Mouse (Mus musculus) cerebellum, postnatal 14 days (tissue): ENCODE results near the gene Nmt1.

Experiments
- DNase-seq, 2 experiments: peaks; one replicate each; pipeline ENCODE4 v3.0.0; 2021; ENCODE audit warnings: mixed read lengths in 2 of 2

The Nmt1 gene

DNA sequence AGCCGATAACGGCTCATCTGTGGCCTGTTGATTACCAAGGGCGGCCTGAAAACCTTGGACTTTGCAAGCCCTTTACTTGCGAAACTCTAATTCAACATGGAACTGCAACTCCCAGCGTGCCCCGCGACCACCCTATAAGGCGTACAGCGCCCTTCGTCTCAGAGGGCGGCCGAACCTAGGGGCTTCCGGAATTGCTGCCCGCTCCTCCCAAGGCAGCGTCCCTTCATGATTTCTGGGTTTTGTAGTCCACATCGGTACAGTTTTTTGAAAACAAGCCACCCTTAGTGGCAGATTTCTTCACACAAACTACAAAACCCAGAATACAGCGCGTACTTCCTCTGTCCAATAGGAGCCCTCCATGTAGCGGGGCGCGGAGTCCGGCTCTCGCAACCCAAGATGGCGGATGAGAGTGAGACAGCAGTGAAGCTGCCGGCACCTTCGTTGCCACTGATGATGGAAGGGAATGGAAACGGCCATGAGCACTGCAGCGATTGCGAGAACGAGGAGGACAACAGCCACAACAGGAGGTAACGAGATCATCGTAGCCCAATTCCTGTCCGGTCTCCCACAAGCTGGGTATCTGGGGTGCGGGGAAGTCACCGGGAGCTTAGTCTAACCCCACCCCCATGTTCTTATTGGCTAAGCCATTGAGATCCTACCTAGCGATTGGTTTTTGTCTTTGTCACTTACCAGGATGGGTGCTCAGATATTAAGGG, at the start of gene Nmt1, which contains the start of gene Dcakd:
Gene Nmt1, plus strand, starts transcription at position 15 of the 716 bp plus-strand sequence.
Gene Dcakd, minus strand, starts transcription at position 158 of the 716 bp plus-strand sequence.
- DNase-seq, result peak; percentile 92 to 95

DNA sequence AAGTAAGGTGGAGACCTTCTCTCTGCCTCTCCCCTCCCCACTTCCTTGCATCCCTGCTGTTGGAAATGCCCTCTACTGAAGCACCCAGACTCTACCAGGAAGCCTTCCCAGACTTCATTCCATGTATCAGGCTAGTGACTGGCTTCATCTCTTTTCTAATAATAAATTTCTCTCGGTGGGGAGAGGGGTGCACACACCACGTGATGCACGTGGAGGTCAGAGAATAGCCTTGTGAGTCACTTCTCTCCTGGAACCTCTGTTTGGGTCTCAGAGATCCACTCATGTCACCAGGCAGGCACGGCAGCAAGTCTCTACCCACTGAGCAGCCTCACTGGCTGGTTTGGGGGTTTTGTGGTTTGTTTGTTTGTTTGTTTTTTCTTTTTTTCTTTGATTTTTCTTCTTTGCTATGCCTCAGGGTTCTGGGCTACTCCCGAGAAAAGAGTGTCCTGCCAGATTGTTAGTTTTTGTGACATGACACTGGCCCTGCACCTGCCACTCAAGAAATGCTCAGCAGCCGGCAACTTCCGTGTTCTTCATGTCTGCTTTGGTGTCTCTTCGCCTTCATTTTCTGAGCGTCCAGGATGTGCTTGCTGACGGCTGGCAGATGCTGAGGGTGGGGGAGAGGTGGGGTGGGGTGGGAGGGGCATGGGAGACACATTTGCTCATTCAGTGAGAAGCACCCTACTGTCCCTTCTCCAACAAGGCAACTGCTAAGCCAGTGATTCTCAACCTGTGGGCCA, 46.7 kb upstream of the Nmt1 start:
- DNase-seq, result no peak

DNA sequence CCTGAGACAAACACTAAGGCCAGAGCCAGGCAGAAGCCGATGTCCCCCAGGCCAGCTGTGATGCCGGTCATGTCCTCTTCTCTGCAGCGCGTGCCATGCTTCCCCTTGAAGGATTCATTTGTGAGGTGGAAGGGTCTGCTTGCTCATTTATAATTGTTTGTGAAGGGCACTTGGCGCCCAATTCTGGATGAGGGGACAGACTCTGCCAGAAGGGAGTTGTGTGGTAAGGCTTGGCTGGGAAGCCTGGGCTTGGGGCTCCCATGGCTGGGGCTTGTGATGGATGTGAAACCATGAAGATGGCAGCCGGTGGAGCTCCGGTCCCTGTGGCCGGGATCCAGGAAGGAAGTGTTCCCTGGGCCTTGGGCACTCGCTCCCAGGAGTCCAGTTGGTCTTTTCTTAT, 43.9 kb upstream of the Nmt1 start:
- DNase-seq, result peak in 1 of 2 experiments; percentile 52

DNA sequence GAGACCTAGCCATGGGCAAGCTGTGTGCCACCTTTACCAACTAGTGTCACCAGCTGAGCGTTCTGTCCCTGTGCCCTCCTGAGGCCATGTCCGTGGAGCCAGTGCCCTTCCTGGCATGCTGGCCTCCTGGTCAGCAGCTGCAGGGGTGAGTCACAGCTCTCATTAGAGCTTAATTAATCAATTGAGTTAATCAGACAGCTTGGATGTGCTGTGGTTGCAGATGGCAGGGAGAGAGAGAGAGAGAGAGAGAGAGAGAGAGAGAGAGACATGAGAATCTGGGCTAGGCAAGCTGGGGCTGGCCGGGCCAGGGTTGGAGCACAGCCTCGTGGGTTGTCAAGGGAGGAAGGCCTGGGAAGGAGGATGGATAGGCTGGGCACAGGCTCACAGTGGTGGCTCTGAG, 43.4 kb upstream of the Nmt1 start:
- no peak for DNase-seq

DNA sequence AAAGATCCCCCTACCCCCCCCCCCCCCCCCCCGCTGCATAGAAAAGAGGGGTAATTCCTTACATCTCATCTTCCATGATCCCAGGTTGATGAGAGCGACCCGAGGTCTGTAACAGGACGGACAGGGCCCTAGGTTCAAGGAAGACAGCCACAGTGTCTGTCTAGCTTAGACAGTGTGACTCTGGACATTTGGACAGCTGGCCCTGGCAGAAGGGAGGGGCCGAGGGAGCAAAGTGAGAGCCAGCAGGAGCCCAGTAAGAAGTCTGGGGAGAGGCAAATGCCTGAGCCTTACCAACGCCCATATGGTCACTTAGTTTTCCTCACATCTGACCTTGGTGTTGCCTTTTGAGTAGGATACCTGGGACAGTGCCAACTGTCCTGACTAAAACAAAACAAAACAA, 42.8 kb upstream of the Nmt1 start:
- DNase-seq, result no peak

DNA sequence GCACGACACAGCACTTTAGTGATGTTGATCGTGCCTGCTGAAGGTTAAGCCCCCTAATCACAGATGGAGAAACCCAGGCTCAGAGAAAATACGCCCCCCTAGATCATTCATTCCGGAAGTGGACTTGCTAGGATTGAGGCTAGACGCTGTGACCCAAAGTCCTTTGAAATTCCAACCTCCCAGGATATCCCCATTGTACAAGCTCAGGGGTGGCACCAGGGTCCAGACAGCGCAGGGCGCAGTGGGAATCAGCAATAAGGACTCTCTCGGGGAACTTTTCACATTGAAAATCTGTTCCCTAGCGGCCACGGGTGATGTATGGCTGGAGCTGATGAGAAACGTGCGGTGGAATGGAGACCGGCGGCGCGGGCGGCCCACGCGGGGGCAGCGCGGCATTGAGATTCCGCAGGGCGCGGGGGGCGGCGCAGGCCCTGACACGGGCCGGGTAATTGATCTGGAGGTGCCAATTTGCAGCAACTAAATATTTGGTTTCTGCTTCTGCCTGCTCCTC, 38.3 kb upstream of the Nmt1 start:
- DNase-seq, result peak in 1 of 2 experiments; percentile 45

DNA sequence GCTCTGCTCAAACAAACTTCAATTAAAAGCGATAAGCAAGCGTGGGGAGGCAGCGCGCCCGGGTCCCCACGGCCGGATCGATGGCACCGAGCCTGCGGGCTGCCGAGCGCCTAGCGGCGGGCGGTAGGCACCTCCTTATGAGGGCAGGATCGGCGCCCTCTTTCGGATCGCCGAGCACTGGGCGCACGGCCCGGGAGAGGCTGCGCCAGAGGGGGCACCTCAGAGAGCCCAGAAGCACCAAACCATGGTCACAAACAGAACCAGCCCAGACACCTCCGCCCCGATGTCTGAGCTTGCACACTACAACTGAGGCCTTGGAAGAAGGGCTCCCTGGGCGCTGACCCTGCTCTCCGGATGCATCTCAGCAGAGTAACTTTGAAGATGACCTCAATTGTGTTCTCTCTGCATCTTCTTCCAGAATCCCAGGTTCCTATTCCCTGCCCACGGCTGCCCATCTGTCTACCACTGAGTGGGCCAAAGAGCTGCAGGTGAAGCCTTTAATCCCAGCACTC, 37.8 kb upstream of the Nmt1 start:
- peak; percentile 52 to 69 for DNase-seq

DNA sequence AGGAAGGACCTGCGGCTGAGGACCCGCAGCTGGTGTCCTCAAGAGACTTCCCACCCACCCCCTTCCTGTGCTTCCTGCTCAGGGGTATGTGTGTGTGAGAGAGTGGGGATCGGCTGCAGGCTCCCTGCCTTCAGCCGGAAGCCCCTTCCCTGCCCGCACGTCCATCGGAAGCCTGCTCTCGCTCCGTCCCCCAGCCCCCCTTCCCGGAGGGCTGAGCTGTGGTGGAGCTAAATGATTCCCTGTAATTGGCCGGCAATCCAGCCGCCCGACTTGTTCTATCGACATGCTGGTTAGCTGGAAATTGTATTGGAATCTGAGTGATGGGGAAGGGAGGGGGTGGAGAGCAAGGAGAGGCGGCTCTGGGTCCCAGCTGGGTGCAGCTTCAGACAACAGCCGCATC, 36.3 kb upstream of the Nmt1 start:
- peak in 1 of 2 experiments; percentile 13 for DNase-seq

DNA sequence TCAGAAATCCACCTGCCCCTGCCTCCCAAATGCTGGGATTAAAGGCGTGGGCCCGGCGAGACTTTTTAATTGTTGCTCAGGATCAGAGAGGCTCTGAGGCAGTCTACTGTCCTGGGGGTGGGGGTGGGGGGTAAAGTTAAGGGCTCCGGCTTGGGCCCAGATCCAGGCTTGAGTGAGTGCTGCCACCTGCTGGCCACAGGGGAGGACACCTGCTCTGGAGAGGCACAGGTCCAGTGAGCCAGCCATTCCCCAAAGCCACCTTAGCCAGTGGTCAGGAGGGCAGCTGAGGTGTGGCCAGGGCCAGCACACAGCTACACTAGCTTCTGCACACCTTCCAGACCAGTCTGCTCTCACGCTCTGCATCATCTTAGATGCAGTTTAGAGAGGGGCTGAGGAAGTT, 35.0 kb upstream of the Nmt1 start:
- peak; percentile 87 to 92 for DNase-seq

DNA sequence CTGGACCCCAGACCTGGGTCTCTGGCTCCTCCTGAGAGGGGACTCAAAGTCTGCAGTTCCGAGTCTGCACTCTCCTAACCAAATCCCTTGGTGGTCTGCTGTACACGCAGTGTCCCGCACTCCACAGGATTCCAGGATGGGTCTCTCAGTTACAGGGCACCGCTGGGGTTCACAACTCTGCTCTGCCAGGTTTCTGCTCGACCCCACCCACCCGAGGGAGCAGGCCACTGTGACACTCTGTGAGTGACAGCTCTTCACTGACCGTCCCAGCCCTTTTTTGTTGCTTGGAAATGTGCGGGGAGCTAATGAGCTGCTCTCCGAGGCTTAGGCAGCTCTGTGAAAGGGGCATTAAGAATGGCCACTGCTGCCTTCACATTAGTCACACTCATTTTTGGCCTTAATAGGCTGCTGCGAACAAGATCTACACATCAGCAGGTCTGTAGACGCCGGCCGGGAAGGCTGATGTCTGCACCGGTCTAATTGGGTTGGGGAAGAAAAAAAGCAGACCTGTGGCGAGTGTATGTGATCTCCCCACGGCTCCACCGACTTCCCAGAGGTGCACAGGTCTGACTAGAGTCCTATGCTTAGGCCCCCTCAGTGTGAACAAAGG, 34.5 kb upstream of the Nmt1 start:
- DNase-seq, result peak in 1 of 2 experiments; percentile 14

DNA sequence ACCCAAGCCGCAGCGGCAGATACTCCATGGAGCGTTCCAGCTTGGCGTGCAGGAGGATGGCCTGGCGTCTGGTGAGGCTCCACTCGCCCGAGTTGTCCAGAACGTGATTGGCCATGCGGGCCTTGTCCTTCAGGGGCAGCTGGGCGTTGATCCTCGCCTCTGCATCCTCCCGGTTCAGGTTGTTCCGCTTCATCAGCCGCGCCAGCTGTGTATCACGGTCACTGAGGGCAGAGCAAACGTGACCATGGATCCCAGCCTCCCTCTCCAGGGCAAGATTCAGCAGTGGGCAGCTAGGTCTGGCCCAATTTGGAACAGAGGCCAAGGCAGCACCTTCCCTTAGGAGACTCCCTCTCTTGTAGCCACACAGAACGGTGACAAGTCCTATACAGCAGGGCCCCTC, 33.0 kb upstream of the Nmt1 start:
- peak in 1 of 2 experiments; percentile 13 for DNase-seq

DNA sequence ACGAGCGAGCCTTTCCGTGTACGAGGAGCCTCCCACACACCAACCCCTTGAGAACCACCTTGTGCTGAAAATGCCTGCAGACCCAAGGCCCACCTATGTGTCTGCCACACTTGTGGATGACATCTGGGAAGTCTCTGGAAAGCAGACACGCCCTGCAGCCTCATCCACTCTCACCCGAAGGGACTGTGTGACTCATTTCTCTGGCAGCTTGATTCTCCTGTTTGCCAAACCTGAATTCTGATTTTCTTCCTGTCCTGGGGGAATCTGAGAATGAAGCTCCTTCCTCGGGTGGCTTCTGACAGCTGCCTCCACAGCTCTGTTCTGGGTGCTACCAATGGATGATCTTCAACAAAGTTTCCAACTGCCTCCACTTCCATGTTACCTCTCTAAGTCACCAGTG, 31.6 kb upstream of the Nmt1 start:
- no peak for DNase-seq

DNA sequence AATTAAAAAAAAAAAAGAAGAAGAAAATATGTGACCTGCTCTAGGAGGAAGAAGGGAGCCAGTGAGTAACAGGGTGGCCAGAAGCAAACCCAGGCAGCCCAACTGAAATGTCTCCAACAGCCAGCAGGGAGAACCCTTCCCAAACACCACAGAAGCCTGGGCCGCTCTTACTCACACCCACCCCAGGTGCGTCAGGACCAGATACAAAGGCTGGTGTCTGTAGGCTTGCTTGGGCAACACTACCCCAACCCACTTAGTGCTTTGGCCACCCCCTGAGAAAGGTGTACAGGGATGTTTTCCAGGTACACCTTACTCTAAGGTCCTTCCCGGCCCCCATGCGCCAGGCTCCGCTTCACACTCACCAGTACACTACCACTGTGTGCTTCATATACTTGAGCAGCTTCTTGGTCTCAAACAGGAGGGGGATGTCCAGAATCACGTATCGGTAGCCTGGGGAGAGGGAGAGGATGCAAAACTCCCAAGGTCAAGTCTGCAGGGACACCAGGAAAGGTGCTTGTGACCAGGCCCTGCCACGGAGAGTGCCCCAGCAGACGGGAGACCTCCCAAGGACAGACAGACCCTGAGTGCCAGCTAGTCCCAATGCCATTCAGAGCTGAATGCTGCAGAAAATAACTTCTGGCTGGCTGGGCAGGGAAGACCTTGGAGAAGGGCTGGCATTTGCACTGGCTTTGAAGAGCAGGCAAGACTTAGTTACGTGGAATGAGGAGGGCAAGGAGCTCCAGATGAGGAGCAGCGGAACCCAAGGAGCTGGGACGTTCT, 30.8 kb upstream of the Nmt1 start:
- no peak for DNase-seq

DNA sequence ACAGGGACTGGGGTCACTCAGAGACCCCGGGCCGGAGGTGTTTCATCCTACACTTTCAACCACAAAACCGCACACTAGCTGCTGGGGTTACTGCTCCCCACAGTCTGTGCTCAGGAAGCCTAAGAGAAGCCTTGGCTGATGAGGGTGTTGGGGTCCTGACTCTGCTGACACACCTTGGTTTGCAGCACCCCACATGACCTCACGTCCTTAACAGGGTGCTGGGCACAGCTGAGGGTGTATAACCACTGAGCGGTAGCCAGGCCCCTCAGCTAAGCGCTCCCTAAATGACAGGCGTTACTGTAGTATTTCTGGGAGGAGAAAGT, 29.8 kb upstream of the Nmt1 start:
- no peak for DNase-seq

DNA sequence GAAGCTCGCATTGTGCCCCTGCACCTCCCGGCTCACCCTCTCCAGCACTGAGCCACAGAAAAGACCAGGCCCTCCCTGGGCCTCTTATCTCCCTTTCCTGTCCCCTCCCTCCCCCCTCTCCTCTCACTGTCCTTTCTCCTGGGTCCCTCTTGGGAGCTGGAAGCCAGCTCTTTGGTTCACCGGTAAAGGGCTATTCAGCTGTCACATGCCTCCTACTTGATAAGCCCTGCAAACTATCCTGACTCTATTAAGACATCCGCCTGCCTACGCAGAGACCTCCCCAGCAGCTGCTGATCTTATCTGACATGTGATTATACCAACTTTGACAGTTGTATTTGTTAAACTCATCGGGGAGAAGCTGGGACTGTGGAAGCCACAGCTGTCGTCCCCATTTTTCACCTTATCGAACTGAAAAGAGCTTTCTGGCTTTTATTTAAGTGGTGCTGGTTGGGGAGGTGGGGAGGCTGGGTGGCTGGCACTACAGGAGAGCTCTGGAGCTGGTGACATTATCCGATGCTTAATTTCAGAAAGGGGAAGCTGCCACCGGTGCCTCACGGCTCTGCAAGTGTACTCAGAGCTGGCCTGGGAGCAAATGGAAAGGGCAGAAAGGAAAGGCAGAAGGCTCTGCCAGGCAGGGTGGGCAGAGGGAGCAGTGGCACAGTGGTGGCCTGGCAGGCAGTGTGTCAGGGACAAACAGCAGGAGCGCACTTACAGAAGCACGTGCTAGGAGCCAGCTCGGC, 29.2 kb upstream of the Nmt1 start:
- DNase-seq, result peak; percentile 60 to 67

DNA sequence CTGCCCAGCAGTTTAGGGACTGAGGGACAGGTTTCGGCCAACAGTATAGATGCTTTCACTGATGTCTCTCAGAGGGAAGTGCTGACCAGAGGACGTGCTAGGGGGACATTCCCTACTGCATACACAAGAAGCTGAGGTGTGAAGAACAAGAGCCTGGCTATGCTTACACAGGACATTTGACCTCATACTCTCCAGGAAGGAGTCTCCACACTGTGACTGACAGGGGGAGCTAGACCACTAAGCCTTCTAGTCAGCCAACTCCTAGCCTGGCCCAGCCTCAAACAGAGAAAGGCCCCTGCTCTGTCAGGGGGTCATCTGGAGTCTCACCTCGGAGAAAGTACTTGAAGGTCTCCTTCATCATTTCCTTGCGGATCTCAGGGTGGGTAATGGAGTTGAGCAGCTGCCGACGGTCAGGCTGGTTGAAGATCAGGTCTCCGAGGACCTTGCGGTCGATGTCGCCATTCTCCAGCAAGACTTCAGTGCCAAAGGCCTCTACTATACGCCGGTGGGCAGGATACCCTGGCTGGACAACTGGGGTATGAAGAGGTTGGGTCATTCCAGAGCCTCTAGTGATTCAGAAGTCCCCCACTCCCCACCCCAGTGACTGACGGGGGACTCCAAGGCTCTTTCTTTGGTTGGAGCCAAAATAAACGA, 28.5 kb upstream of the Nmt1 start:
- DNase-seq, result no peak

DNA sequence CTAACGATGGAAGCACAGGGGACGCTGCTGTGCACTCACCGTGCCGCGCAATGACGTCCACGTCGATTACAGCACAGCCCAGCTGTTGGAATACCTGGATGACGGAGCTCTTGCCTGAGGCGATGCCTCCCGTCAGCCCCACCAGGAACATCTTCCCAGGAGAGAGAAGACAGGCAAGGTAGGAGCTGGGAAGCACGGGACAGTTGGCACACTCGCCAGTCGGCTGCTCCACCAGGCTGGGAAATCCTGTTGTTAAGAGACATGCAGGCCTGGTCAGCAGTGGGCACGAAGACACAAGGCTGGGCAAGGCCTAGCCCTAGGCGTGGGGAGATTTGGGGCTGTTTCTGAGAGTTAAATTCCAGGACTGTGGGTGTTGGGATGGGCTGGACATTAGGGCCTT, 27.9 kb upstream of the Nmt1 start:
- no peak for DNase-seq

DNA sequence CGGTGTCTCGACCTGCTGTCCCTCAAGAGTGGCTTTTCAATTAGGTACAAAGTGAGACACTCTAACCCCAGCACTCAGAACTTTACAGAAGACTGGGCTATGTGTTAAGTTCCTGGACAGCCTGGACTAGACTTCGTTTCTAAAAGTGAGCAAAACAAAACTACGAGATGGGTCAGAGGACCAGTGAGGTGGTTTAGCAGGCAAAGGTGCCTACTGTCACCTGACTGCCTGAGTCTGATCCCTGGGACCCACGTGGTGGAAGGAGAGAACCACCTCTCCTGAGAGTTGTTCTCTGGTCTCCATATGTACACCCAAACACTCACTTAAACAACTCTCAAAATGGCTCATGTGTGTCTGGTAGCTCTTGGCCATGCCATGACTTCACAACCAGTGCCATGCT, 26.9 kb upstream of the Nmt1 start:
- DNase-seq, result no peak

DNA sequence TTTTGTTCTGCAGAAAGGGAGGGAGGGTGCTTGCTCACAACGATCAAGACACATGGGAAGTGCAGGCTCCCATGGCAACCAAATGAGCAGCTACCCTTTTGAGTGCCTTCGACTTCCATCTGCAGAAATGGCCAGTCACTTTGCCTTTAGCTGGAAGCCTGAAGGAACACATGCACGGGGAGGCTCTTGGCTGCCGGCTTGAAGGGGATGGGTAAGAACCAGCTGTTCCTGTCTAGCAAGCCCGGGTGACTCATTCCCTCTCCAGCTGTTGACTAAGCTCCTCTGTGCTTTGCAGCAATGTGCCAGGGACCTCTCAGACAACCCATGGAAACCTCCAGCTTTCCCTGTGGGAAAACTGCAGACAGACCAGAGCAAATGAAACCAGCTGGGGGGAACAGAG, 24.8 kb upstream of the Nmt1 start:
- DNase-seq, result peak; percentile 17 to 39

DNA sequence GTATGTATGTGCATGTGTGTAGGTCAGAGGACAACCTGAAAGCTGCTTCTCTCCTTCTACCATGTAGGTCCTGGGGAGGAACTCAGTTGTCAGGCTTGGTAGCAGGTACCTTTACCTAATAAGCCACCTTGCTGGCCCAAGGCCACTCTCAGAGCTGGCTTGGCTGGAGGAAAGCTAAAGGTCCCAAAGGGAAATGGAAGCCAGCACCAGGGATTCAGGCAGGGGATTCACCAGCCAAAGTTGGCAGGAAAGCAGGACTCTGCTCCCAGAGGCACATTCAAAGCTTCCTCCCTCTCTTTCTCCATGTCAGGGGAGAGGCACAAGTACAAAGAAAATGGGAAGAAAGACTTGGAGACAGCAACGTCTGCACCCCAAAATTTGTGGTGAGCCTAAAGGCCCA, 23.1 kb upstream of the Nmt1 start:
- DNase-seq, result no peak

DNA sequence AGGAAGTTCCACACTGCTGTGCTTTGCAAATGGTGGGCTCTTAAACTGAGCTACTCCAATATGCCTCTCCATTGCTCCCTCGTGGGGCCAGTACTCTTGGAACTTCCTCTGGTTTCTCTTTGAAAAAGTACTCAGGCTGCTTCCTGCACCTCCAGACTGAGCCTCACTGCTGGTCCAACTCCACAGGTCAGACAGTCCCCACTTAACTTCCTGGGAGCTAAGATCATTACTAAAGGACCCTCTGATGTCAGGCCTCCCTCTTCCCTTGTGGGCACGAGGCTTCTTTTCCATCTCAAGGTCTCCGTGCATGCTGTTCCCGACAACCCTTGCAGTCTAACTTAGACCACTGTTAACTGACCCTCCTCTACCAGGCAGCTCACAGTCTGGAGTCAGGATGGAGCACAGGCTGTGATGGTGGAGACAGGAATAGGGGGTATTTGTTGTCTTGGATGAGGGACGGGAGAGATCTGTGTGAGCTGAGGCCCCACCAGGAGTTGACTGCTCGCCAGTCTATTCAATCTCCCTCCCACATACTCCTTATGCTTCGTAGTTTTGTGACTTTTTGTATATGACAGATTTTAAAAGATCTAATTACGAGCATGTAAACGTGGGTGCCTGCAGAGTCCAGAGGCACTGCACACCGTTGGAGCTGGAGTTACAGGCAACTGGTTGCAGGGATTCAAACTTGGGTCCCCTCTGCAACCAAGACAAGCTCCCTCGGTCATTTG, 22.6 kb upstream of the Nmt1 start:
- DNase-seq, result no peak
